Mouse (Mus musculus) kidney, postnatal 14 days (tissue): ENCODE measurements around the gene Nprl3.
"Not testable (repeated sequence)": the region's sequence is repeated elsewhere in the genome, so short reads cannot be mapped to it uniquely, and the experiment has no call there.

Experiments
- DNase-seq: peaks from one replicate; pipeline ENCODE4 v3.0.0; 2022; ENCODE audit warnings: mixed read lengths

Nprl3 gene

GRCm38 (mm10) chr11:32223297-32223967 lies 44.1 kb downstream of the Nprl3 start:
- DNase-seq: no peak

GRCm38 (mm10) chr11:32222570-32223194 lies 44.8 kb downstream of the Nprl3 start:
- DNase-seq: peak; percentile 72

- DNase-seq: peak; percentile 88
Observed at GRCm38 (mm10) chr11:32221951-32222409, 45.5 kb downstream of the Nprl3 start, which contains the start of gene Rhbdf1. TSS of gene Rhbdf1 (minus strand) at chr11:32222300.

GRCm38 (mm10) chr11:32221225-32221950 lies 46.1 kb downstream of the Nprl3 start:
- DNase-seq: peak; percentile 92

GRCm38 (mm10) chr11:32220607-32221224 lies 46.8 kb downstream of the Nprl3 start:
- DNase-seq: no peak

- DNase-seq: no peak
Observed at GRCm38 (mm10) chr11:32219287-32219686, 48.2 kb downstream of the Nprl3 start.

GRCm38 (mm10) chr11:32218501-32219050 lies 48.9 kb downstream of the Nprl3 start:
- no peak for DNase-seq

GRCm38 (mm10) chr11:32216851-32217250 lies 50.7 kb downstream of the Nprl3 start:
- peak; percentile 79 for DNase-seq

- DNase-seq: no peak
Observed at GRCm38 (mm10) chr11:32215372-32216162, 51.9 kb downstream of the Nprl3 start.

- DNase-seq: no peak
Observed at GRCm38 (mm10) chr11:32210623-32211022, 56.9 kb downstream of the Nprl3 start.

GRCm38 (mm10) chr11:32205058-32205873 lies 62.2 kb downstream of the Nprl3 start, which contains the start of gene Snrnp25:
TSS of gene Snrnp25 (plus strand) at chr11:32205415.
- peak; percentile 98 for DNase-seq

GRCm38 (mm10) chr11:32201922-32202685 lies 65.4 kb downstream of the Nprl3 start:
- no peak for DNase-seq

GRCm38 (mm10) chr11:32200992-32201391 lies 66.5 kb downstream of the Nprl3 start:
- not testable (repeated sequence) for DNase-seq

GRCm38 (mm10) chr11:32200075-32200601 lies 67.4 kb downstream of the Nprl3 start, which contains the start of gene Il9r:
TSS of gene Il9r (minus strand) at chr11:32200279.
- DNase-seq: no peak

GRCm38 (mm10) chr11:32199230-32199629 lies 68.3 kb downstream of the Nprl3 start:
- DNase-seq: no peak

- DNase-seq: no peak
Observed at GRCm38 (mm10) chr11:32198256-32198955, 69.1 kb downstream of the Nprl3 start.

- no peak for DNase-seq
Observed at GRCm38 (mm10) chr11:32197766-32198165, 69.7 kb downstream of the Nprl3 start.

GRCm38 (mm10) chr11:32196727-32197126 lies 70.8 kb downstream of the Nprl3 start:
- no peak for DNase-seq

- no peak for DNase-seq
Observed at GRCm38 (mm10) chr11:32195867-32196540, 71.5 kb downstream of the Nprl3 start.
